Mouse (Mus musculus) small intestine, adult 2 months (tissue): ENCODE measurements around the gene Nploc4.

Experiments used
- CTCF ChIP-seq: fragments of 200-500 bp; IDR thresholded peaks from 2 replicates; pipeline ENCODE4 v1.5.1; 2012; ENCODE audit warnings: low read depth, mild to moderate bottlenecking, control low read depth, inconsistent platforms, low read length, moderate library complexity, mixed read lengths; ENCODE audit not compliant: insufficient replicate concordance, insufficient read length; ENCODE audit errors: extremely low read depth
- POLR2A ChIP-seq: fragments of 200-500 bp; IDR thresholded peaks from 2 replicates; pipeline ENCODE4 v1.6.1; 2012; ENCODE audit warnings: low read depth, mild to moderate bottlenecking, control low read depth, inconsistent platforms, low read length, moderate library complexity

- no peak for TF ChIP-seq POLR2A
- no peak for TF ChIP-seq CTCF
Observed at GRCm38 (mm10) chr11:120352571-120353290, 84.8 kb downstream of the Nploc4 start.
